Mouse (Mus musculus) thymus, postnatal 4 days (tissue): ENCODE data around the gene Rnf17.
A peak's percentile ranks its signal among the peaks of the same experiment; 100 is the strongest.

Experiments
- DNase-seq: peaks from one replicate; pipeline ENCODE4 v3.0.0; 2021

Gene Rnf17

GRCm38 (mm10) chr14:56512084-56512483 lies 109.7 kb downstream of the Rnf17 start:
- peak; percentile 18 for DNase-seq

- no peak for DNase-seq
Observed at GRCm38 (mm10) chr14:56514775-56515174, 112.4 kb downstream of the Rnf17 start.

GRCm38 (mm10) chr14:56530788-56531187 lies 128.4 kb downstream of the Rnf17 start:
- DNase-seq, result no peak

- no peak for DNase-seq
Observed at GRCm38 (mm10) chr14:56544946-56545345, 142.6 kb downstream of the Rnf17 start.

- DNase-seq, result no peak
Observed at GRCm38 (mm10) chr14:56545491-56545890, 143.1 kb downstream of the Rnf17 start.

GRCm38 (mm10) chr14:56550960-56551359 lies 148.6 kb downstream of the Rnf17 start:
- no peak for DNase-seq

- DNase-seq, result no peak
Observed at GRCm38 (mm10) chr14:56552924-56553323, 150.5 kb downstream of the Rnf17 start.

GRCm38 (mm10) chr14:56553331-56553730 lies 150.9 kb downstream of the Rnf17 start:
- no peak for DNase-seq

- no peak for DNase-seq
Observed at GRCm38 (mm10) chr14:56554716-56555115, 152.3 kb downstream of the Rnf17 start.

- no peak for DNase-seq
Observed at GRCm38 (mm10) chr14:56559134-56559533, 156.8 kb downstream of the Rnf17 start.

GRCm38 (mm10) chr14:56567476-56567875 lies 165.1 kb downstream of the Rnf17 start:
- no peak for DNase-seq

- no peak for DNase-seq
Observed at GRCm38 (mm10) chr14:56569041-56569440, 166.7 kb downstream of the Rnf17 start.

- DNase-seq, result peak; percentile 96
Observed at GRCm38 (mm10) chr14:56571310-56572093, 169.1 kb downstream of the Rnf17 start.

- DNase-seq, result no peak
Observed at GRCm38 (mm10) chr14:56572546-56572945, 170.2 kb downstream of the Rnf17 start.
